Mouse (Mus musculus): ENCODE data around the gene Tmem212. TPM values are rescaled to one million over a fixed set of nuclear protein-coding genes. Genes with fewer than 3 reads are reported as not detected.

Gene Tmem212
- polyA plus RNA-seq, 2 experiments from 2014 or later: not detected

- ATAC-seq: no peak
These were observed 2.0 kb upstream of the Tmem212 start for GRCm38 (mm10) chr3:27898178-27898577.

- no peak for ATAC-seq
These were observed 9.6 kb downstream of the Tmem212 start for GRCm38 (mm10) chr3:27886578-27886977.

DNA sequence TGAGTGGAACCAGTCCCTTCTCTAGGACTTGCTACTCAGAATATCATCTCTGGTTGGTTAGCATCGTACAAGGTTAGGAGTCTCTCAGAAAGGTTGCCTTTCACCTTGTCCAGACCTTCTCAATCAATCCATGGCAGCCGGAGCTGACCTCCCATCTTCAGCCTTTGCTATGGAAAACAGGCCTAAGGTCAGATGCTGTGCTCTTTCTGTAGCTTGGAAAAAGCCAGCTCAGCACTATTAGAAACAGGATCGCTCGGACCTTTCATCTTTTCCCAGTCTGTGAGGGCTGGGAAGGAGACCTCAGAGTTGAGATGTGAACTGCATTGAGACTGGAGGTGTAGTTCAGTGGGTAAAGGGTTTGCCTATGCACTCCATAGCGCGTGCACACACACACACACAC, 10.6 kb downstream of the Tmem212 start:
- ATAC-seq: no peak

- ATAC-seq: no peak
These were observed 14.0 kb downstream of the Tmem212 start for GRCm38 (mm10) chr3:27881897-27882835.

DNA sequence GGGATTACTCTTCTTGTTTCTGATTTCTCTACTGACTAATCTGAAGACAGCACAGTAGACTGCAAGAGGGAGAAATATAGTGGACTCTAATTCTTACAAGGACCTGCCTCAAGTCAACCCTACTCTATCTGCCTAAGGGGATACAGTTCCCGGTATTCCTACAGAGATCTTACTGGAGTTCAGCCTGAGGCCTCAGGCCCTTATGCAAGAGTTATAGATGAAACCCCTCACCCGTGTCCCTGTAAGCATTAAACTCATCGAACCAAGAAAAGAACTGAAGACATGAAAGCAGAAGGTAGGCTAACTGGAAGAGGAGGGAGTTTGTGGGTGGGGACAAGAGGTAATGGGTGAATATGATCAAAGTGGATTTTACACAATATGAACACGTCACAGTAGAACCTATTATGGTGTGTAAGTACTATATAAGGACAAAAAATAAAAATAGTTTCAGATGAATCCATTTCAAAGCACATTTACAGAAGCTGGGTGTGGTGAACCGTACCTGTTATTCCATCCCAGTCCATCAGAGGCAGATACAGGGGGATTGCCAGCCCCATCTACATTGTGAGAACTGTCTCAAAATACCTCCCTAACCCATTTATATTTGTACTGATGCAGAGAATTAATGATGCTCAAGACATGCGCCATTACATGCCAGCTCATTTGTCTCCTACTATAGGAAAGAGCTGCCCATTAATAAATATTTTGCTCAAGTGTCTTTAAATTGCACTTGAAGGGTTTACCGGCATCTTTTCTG, 17.1 kb downstream of the Tmem212 start:
- no peak for ATAC-seq

- ATAC-seq: no peak
These were observed 22.7 kb downstream of the Tmem212 start for GRCm38 (mm10) chr3:27873268-27874073.

DNA sequence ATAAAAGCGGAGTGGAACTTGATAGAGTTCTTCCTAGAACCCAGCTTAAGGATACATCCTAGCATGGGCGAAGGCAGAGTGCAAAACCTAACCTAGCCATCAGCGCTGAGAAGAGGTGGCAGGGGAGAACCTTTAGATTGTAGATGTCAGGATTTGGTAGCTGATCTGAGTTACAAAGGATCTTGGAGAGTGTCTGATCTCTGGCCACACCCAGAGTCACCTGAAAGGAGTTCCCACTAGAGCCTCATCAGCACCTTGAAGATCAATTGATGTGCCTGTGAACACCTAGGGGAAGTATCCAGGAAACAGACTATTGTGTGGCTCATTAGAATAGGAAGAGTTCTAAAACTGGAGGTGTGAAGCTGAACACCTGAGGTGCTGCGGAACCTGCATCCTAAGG, 23.7 kb downstream of the Tmem212 start:
- no peak for ATAC-seq

- no peak for ATAC-seq
These were observed 24.3 kb downstream of the Tmem212 start for GRCm38 (mm10) chr3:27871891-27872290.

DNA sequence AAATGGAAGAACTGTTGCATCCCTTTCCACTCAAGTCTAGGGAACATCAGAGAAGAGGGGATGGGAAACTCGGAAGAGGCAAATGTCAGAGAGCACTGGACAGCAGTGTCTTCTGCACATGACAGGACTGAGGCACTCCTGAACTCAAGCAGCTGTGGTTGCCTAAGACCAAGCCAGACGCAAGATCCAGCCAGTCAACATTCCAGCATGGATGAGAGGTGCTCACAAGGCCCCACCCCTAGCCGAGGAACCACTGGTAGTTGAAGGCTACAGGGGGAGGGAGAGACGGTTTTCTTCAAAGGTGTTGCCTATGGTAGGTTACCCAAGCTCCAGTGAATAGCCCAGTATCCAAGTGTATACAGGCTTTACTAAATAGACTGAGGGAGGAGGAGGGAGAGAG, 24.8 kb downstream of the Tmem212 start:
- ATAC-seq: no peak

GRCm38 (mm10) chr3:27868681-27869080, 27.5 kb downstream of the Tmem212 start:
- no peak for ATAC-seq

DNA sequence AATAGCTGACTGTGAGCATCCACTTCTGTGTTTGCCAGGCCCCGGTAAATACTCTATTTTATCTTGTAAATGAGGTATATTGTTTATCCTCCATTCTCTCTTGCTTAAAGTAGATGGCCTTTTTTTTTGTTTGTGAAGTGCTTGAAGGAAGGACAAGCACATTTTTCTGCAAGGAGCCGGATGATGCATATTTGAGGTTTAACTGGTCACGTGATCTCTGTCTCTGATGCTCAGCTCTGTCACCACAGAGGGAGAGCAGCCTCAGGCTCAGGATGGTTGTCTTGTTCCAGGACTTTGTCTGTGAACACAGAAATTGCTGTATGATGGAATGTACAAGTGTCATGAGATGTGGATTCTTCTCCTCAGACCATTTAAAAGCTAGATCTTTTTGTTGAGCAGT, 28.4 kb downstream of the Tmem212 start:
- no peak for ATAC-seq

GRCm38 (mm10) chr3:27862821-27863740, 33.1 kb downstream of the Tmem212 start:
- no peak for ATAC-seq

GRCm38 (mm10) chr3:27861601-27862000, 34.6 kb downstream of the Tmem212 start:
- ATAC-seq: no peak

DNA sequence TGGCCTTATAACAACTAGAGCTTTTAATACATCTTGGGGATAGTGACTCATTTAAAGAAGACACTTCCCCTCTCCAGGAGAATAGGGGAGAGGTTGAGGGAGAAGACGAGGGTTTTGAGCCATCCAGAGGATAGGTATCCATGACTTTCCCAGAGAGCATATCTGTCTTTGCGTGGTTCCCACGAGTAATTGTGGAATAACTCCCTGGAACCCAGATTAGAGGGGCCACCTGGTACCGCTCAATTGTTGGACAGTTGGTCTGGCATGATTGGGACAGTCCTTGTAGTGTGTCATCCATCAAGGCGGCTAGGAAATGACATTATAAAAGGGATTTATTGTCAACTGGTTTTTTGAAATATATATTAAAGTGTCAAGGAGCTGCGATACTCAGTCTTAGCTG, 35.1 kb downstream of the Tmem212 start:
- no peak for ATAC-seq

DNA sequence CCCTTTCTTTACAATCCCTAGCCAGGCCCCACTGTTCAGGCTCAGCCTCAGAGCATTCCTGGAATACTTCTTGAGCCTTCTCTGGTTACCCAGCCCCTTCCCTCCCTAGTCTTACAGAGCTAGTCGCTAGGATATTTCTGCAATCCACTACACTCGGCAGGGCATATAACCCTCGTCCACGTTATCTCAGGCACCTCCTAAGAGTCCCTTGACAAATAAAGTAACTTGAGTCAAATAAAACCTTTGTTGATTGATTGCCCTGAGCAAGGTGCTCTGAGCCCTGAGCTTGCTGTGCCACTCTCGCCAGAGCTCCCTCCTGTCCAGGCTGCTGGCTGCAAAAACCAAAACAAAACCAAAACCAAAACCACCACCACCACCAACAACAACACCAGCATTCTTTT, 37.0 kb downstream of the Tmem212 start:
- no peak for ATAC-seq

GRCm38 (mm10) chr3:27858441-27859115, 37.6 kb downstream of the Tmem212 start:
- no peak for ATAC-seq

- no peak for ATAC-seq
These were observed 39.9 kb downstream of the Tmem212 start for GRCm38 (mm10) chr3:27856288-27856687.

DNA sequence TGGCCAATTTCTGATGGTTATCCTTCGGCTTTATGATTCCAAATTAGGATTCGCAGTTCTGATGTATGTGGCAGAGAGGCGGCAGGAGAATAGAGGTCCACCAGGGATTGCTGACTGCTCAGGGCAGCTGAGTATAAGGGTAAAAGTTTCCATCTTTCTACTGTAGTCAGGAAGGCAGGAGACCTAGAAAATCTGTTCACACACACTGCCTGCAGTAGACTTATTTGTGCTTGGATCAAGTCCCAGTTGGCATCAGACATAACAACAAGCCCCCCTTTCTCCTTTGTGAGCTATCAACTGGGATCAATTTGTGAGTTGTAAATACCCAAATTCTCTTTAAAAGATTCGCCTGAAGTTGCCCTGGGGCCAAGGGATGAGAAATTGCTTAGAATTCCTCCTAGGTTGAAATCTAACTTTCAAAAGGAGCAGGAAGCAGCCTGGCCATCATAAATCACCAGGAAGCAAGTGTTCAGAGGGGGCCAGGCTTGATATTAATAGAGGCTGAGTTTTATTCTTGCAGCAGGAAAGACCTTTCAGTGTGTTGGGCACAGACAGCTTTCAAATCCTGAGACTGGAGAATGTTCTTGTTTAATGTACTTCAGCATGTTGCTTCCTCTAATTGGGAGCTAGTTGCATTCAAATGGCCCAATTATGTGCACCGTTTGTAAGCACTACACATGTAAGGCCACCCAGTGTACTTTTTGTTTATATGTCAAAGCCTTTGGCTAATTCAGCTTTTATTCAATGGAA, 41.6 kb downstream of the Tmem212 start:
- no peak for ATAC-seq

- ATAC-seq: no peak
These were observed 52.9 kb downstream of the Tmem212 start for GRCm38 (mm10) chr3:27843266-27843665.

GRCm38 (mm10) chr3:27842856-27843255, 53.3 kb downstream of the Tmem212 start:
- no peak for ATAC-seq
